Mouse (Mus musculus) limb, embryonic 14.5 days (tissue): ENCODE measurements around the gene 2810004N23Rik. TPM values are rescaled to one million over a fixed set of nuclear protein-coding genes. Genes with fewer than 3 reads are reported as not detected.

Source experiments
- ATAC-seq: fragments of 200-750 bp; cut with Nextera tagmentation; 2 replicates; pipeline ENCODE4 v1.8.0; 2017; ENCODE audit warnings: low read depth, moderate number of reproducible peaks, moderate TSS enrichment; ENCODE audit not compliant: low FRiP score
- DNase-seq: peaks from one replicate; pipeline ENCODE4 v3.0.0-alpha.2; 2015; ENCODE audit warnings: low spot score
- H3K27ac ChIP-seq: fragments of 300-500 bp; sonication (generic); replicated peaks from 2 replicates; pipeline ENCODE4 v1.5.1; 2014; ENCODE audit warnings: low read depth, mild to moderate bottlenecking, low read length, moderate library complexity, mixed read lengths
- H3K27me3 ChIP-seq: fragments of 300-500 bp; sonication (generic); 2 replicates; pipeline ENCODE4 v1.6.1; 2014; ENCODE audit warnings: low read length, mixed read lengths; ENCODE audit not compliant: control insufficient read depth, insufficient read depth
- H3K36me3 ChIP-seq: fragments of 300-500 bp; sonication (generic); 2 replicates; pipeline ENCODE4 v1.6.1; 2014; ENCODE audit warnings: mild to moderate bottlenecking, low read length, moderate library complexity, mixed read lengths; ENCODE audit not compliant: control insufficient read depth, insufficient read depth
- H3K4me1 ChIP-seq: fragments of 300-500 bp; sonication (generic); 2 replicates; pipeline ENCODE4 v1.6.1; 2014; ENCODE audit warnings: antibody characterized with exemption, low read length, mixed read lengths; ENCODE audit not compliant: control insufficient read depth, insufficient read depth
- H3K4me2 ChIP-seq: fragments of 300-500 bp; sonication (generic); replicated peaks from 2 replicates; pipeline ENCODE4 v1.6.1; 2014; ENCODE audit warnings: low read depth, mild to moderate bottlenecking, low read length, moderate library complexity; ENCODE audit not compliant: severe bottlenecking
- H3K4me3 ChIP-seq: fragments of 300-500 bp; sonication (generic); replicated peaks from 2 replicates; pipeline ENCODE4 v1.5.1; 2014; ENCODE audit warnings: low read length
- H3K9ac ChIP-seq: fragments of 300-500 bp; sonication (generic); 2 replicates; pipeline ENCODE4 v1.6.1; 2014; ENCODE audit warnings: mild to moderate bottlenecking, low read depth, low read length, moderate library complexity; ENCODE audit not compliant: severe bottlenecking
- H3K9me3 ChIP-seq: fragments of 300-500 bp; sonication (generic); 2 replicates; pipeline ENCODE4 v1.6.1; 2016; ENCODE audit warnings: low read length; ENCODE audit not compliant: control insufficient read depth
- POLR2A ChIP-seq: fragments of 200-500 bp; IDR thresholded peaks from 2 replicates; pipeline ENCODE4 v1.8.0; 2012; ENCODE audit warnings: inconsistent platforms, mild to moderate bottlenecking, moderate library complexity, borderline replicate concordance; ENCODE audit not compliant: insufficient read depth, insufficient read length; ENCODE audit errors: extremely low read depth
- WGBS: fragments of 180-500 bp; shearing (Covaris S2); extraction: QIAGEN DNeasy Blood & Tissue Kit; methylation state at CpG from one replicate; pipeline ENCODE4 v1.1.7; 2014; 5-methylcytosine and 5-hydroxymethylcytosine counted together
- polyA plus RNA-seq, 2 experiments: library from polyadenylated mRNA; depleted of rRNA in 1 of 2; stranded (reverse) in 1 of 2; unstranded in 1 of 2; fragments of >200 nt; fragmentation: Nextera tagmentation in 1 of 2; extraction: Ambion mirVana in 1 of 2; gene quantifications; 2 replicates each; pipeline versions ENCODE4 v1.2.1 to v1.2.3; 2012 to 2014

2810004N23Rik gene
- polyA plus RNA-seq, 2 experiments: 30.6 to 35.2 TPM

- no peak for ATAC-seq
- Histone ChIP-seq H3K4me1 (no peaks in the 10 kb centered on the region), H3K27ac (no peak overlapping the region), H3K9me3 (no peaks in the 10 kb centered on the region), H3K4me3 (no peak overlapping the region), H3K9ac (no peak overlapping the region), H3K4me2 (no peak overlapping the region), H3K27me3 (no peaks in the 10 kb centered on the region), H3K36me3 (no peaks in the 10 kb centered on the region)
- WGBS: 56% methylated on average over 9 of the region's 9 CpGs
- no peak for DNase-seq
- TF ChIP-seq POLR2A: no peak
Observed at GRCm38 (mm10) chr8:124810689-124811394, 52.1 kb downstream of the 2810004N23Rik start.

GRCm38 (mm10) chr8:124810056-124810610 is 52.8 kb downstream of the 2810004N23Rik start:
- Histone ChIP-seq H3K27me3 (no peaks in the 10 kb centered on the region), H3K27ac (no peak overlapping the region), H3K36me3 (no peaks in the 10 kb centered on the region), H3K4me1 (no peaks in the 10 kb centered on the region), H3K4me2 (no peak overlapping the region), H3K9me3 (no peaks in the 10 kb centered on the region), H3K4me3 (no peak overlapping the region), H3K9ac (no peak overlapping the region)
- no peak for TF ChIP-seq POLR2A
- 58% methylated on average over 5 of the region's 5 CpGs for whole genome bisulfite sequencing
- ATAC-seq (no peak), DNase-seq (no peak)

GRCm38 (mm10) chr8:124809419-124809818 is 53.5 kb downstream of the 2810004N23Rik start:
- DNase-seq (no peak), ATAC-seq (no peak)
- Histone ChIP-seq H3K4me2 (no peak overlapping the region), H3K36me3 (no peaks in the 10 kb centered on the region), H3K4me1 (no peaks in the 10 kb centered on the region), H3K9me3 (no peaks in the 10 kb centered on the region), H3K27ac (no peak overlapping the region), H3K4me3 (no peak overlapping the region), H3K9ac (no peak overlapping the region), H3K27me3 (no peaks in the 10 kb centered on the region)
- WGBS: 55% methylated on average over 2 of the region's 2 CpGs
- no peak for TF ChIP-seq POLR2A

- no peaks in the 10 kb centered on the region for H3K27me3 ChIP-seq
- no peak overlapping the region for H3K4me2 ChIP-seq
- no peak overlapping the region for H3K4me3 ChIP-seq
- no peak for ATAC-seq
- DNase-seq: no peak
- no peak for TF ChIP-seq POLR2A
- WGBS: 83% methylated on average over 4 of the region's 4 CpGs
- no peak overlapping the region for H3K9ac ChIP-seq
- no peaks in the 10 kb centered on the region for H3K9me3 ChIP-seq
- H3K4me1 ChIP-seq: no peaks in the 10 kb centered on the region
- H3K27ac ChIP-seq: no peak overlapping the region
- H3K36me3 ChIP-seq: no peaks in the 10 kb centered on the region
Observed at GRCm38 (mm10) chr8:124805990-124806389, 56.9 kb downstream of the 2810004N23Rik start.

GRCm38 (mm10) chr8:124803824-124804702 is 58.9 kb downstream of the 2810004N23Rik start:
- H3K4me1 ChIP-seq: no peaks in the 10 kb centered on the region
- H3K9ac ChIP-seq: no peak overlapping the region
- H3K4me3 ChIP-seq: no peak overlapping the region
- no peak overlapping the region for H3K4me2 ChIP-seq
- DNase-seq: no peak
- H3K36me3 ChIP-seq: no peaks in the 10 kb centered on the region
- TF ChIP-seq POLR2A: no peak
- H3K27ac ChIP-seq: no peak overlapping the region
- no peaks in the 10 kb centered on the region for H3K9me3 ChIP-seq
- 63% methylated on average over 12 of the region's 12 CpGs for WGBS
- H3K27me3 ChIP-seq: no peaks in the 10 kb centered on the region
- ATAC-seq: no peak
